Mouse (Mus musculus) heart, adult 2 months (tissue): ENCODE data around the gene Kazn. TPM values are rescaled to one million over a fixed set of nuclear protein-coding genes. Genes with fewer than 3 reads are reported as not detected.

Experiments
- DNase-seq, 2 experiments: peaks; one replicate each; pipeline ENCODE4 v3.0.0; 2021
- H3K27ac ChIP-seq: fragments of 200-600 bp; 2 replicates; pipeline ENCODE4 v1.8.1; 2022
- H3K27me3 ChIP-seq: fragments of 200-500 bp; 2 replicates; pipeline ENCODE4 v1.6.1; 2012; ENCODE audit warnings: mild to moderate bottlenecking, low read length, inconsistent platforms, mixed read lengths; ENCODE audit not compliant: control insufficient read depth, insufficient read depth
- H3K36me3 ChIP-seq: fragments of 200-500 bp; 2 replicates; pipeline ENCODE4 v1.6.1; 2012; ENCODE audit warnings: low read length, inconsistent platforms; ENCODE audit not compliant: control insufficient read depth, insufficient read depth
- H3K4me1 ChIP-seq: fragments of 200-500 bp; 2 replicates; pipeline ENCODE4 v1.6.1; 2011; ENCODE audit warnings: low read length; ENCODE audit not compliant: control insufficient read depth, insufficient read depth
- H3K4me3 ChIP-seq: fragments of 200-600 bp; 2 replicates; pipeline ENCODE4 v1.8.1; 2022
- H3K79me2 ChIP-seq: fragments of 200-500 bp; replicated peaks from 2 replicates; pipeline ENCODE4 v1.6.1; 2012; ENCODE audit warnings: mild to moderate bottlenecking, inconsistent platforms, low read length, moderate library complexity, mixed read lengths; ENCODE audit not compliant: control insufficient read depth, insufficient read depth
- H3K9ac ChIP-seq: fragments of 200-500 bp; 2 replicates; pipeline ENCODE4 v1.6.1; 2012; ENCODE audit warnings: low read depth, mild to moderate bottlenecking, control low read depth, inconsistent platforms, low read length, mixed read lengths
- CTCF ChIP-seq: fragments of 200-600 bp; IDR thresholded peaks from 2 replicates; pipeline ENCODE4 v1.8.1; 2022; ENCODE audit warnings: antibody characterized with exemption, mild to moderate bottlenecking, moderate library complexity
- EP300 ChIP-seq: fragments of 200-500 bp; IDR thresholded peaks from 2 replicates; pipeline ENCODE4 v1.6.1; 2011; ENCODE audit warnings: low read depth, low read length, control low read depth; ENCODE audit not compliant: insufficient read depth
- POLR2A ChIP-seq: fragments of 200-500 bp; IDR thresholded peaks from 2 replicates; pipeline ENCODE4 v1.6.1; 2011; ENCODE audit warnings: mild to moderate bottlenecking, low read depth, low read length, control low read depth; ENCODE audit not compliant: insufficient read depth
- WGBS: fragments of 180-500 bp; shearing (Covaris S2); methylation state at CpG from one replicate; pipeline ENCODE4 v1.1.7; 2018; 5-methylcytosine and 5-hydroxymethylcytosine counted together
- intact Hi-C: fragments of 180-260 bp; cut with DNase I; formaldehyde crosslinking; loops from one replicate; pipeline ENCODE4 v1.15.1; 2025
- polyA plus RNA-seq: library from polyadenylated mRNA; depleted of rRNA; stranded (reverse); fragments of >200 nt; gene quantifications from 2 replicates; pipeline ENCODE4 v1.2.3, GENCODE M21; 2012
- total RNA-seq, 2 experiments: library from RNA; stranded (reverse); gene quantifications; 2 replicates each; pipeline ENCODE4 v1.2.3; 2021

The Kazn gene
- total and polyA plus RNA-seq, 3 experiments: 2.4 to 5.7 (median 3.4) TPM

- H3K4me1 ChIP-seq: no peaks in the 10 kb centered on the region
- H3K79me2 ChIP-seq: no peaks in the 10 kb centered on the region
- no peak overlapping the region for H3K27ac ChIP-seq
- DNase-seq: peak; percentile 68 to 88
- intact Hi-C loops: loop anchor here (1.0 to 5.0 kb wide), 4 partner anchors 41 to 634 kb away; no protein-coding TSS in a partner anchor
- TF ChIP-seq CTCF: peak; percentile 99
- peak; percentile 55; the same call in 1 of the 2 replicates for TF ChIP-seq EP300
- no peak for TF ChIP-seq POLR2A
- no peaks in the 10 kb centered on the region for H3K27me3 ChIP-seq
- H3K4me3 ChIP-seq: no peak overlapping the region
- no peak overlapping the region for H3K9ac ChIP-seq
- 12% methylated on average over 5 of the region's 5 CpGs for WGBS
- no peaks in the 10 kb centered on the region for H3K36me3 ChIP-seq
These were observed 9.2 kb upstream of the Kazn start for GRCm38 (mm10) chr4:142248426-142248825.

GRCm38 (mm10) chr4:142246698-142247097, 7.5 kb upstream of the Kazn start:
- Histone ChIP-seq H3K9ac (no peak overlapping the region), H3K36me3 (no peaks in the 10 kb centered on the region), H3K27ac (no peak overlapping the region), H3K4me3 (no peak overlapping the region), H3K27me3 (no peaks in the 10 kb centered on the region), H3K4me1 (no peaks in the 10 kb centered on the region), H3K79me2 (no peaks in the 10 kb centered on the region)
- 45% methylated on average over 5 of the region's 5 CpGs for whole genome bisulfite sequencing
- DNase-seq: no peak
- TF ChIP-seq EP300: no peak
- TF ChIP-seq POLR2A: no peak
- TF ChIP-seq CTCF: no peak
- intact Hi-C loops: loop anchor here (5.0 kb wide), 2 partner anchors 39 to 636 kb away; no protein-coding TSS in a partner anchor

DNA sequence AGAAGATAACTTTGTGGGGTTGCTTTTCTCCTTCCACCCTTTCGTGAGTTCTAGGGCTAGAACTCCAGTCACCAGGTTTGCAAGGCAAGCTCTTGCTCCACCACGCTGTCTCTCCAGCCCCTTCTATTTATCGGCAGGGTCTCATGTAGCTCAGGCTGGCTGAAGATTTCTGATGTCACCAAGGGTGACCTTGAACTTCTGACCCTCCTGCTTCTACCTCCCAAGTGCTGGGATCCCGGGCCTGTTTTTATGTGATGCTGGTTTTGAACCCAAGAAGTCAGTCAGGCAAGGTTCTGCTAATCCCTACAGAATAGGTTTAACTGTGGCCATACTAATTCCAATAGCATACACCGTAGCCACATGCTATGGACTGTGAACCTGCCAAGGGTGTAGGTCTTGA, 5.4 kb upstream of the Kazn start:
- H3K4me1 ChIP-seq: no peaks in the 10 kb centered on the region; the same call in 1 of the 2 replicates
- no peaks in the 10 kb centered on the region for H3K36me3 ChIP-seq
- no peak for DNase-seq
- TF ChIP-seq CTCF (no peak), EP300 (no peak), POLR2A (no peak)
- no peak overlapping the region for H3K27ac ChIP-seq
- H3K79me2 ChIP-seq: no peaks in the 10 kb centered on the region
- intact Hi-C loops: loop anchor here (5.0 kb wide), 2 partner anchors 37 to 638 kb away; no protein-coding TSS in a partner anchor
- H3K27me3 ChIP-seq: no peaks in the 10 kb centered on the region
- H3K9ac ChIP-seq: no peak overlapping the region
- no peak overlapping the region for H3K4me3 ChIP-seq
- 86% methylated on average over 5 of the region's 5 CpGs for WGBS

- Histone ChIP-seq H3K9ac (no peak overlapping the region), H3K4me3 (no peak overlapping the region), H3K79me2 (no peaks in the 10 kb centered on the region), H3K27ac (no peak overlapping the region), H3K36me3 (no peaks in the 10 kb centered on the region), H3K4me1 (peaks cover 3% of the 10 kb centered on the region; the same call in 1 of the 2 replicates), H3K27me3 (no peaks in the 10 kb centered on the region)
- WGBS: 81% methylated on average over 6 of the region's 6 CpGs
- no peak for DNase-seq
- TF ChIP-seq CTCF (no peak), EP300 (no peak), POLR2A (no peak)
- intact Hi-C loops: no loop called here
These were observed 3.7 kb upstream of the Kazn start for GRCm38 (mm10) chr4:142242750-142243383.

DNA sequence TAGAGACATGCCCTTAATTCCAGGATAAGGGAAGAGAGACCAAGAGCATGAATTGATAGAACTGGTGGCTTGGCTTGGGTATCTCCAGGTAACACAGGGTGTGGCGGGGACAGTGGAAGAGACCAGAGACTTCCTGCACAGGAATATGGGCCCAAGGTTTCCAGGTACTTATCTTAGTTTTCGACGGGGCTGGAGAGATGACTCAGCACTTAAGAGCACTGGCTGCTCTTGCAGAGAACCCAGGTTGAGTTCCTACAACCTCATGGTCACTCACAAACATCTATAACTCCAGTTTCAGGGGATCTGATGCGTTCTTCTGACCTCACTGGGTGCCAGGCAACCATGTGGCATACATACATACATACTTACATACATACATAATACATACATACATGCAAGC, 3.0 kb upstream of the Kazn start:
- TF ChIP-seq POLR2A (no peak), CTCF (no peak), EP300 (no peak)
- no peaks in the 10 kb centered on the region for H3K79me2 ChIP-seq

GRCm38 (mm10) chr4:142240874-142241273, 1.7 kb upstream of the Kazn start:
- WGBS: 90% methylated on average over 5 of the region's 5 CpGs
- TF ChIP-seq EP300: no peak
- no peak for TF ChIP-seq CTCF
- no peak for TF ChIP-seq POLR2A
- Histone ChIP-seq H3K27me3 (no peaks in the 10 kb centered on the region), H3K79me2 (no peaks in the 10 kb centered on the region), H3K4me3 (no peak overlapping the region), H3K27ac (no peak overlapping the region), H3K36me3 (no peaks in the 10 kb centered on the region), H3K9ac (no peak overlapping the region), H3K4me1 (peaks cover 7% of the 10 kb centered on the region)
- intact Hi-C loops: no loop called here
- no peak for DNase-seq

More for the DNA sequence above, 3.0 kb upstream of the Kazn start:
- Histone ChIP-seq H3K4me3 (no peak overlapping the region), H3K4me1 (peaks cover 7% of the 10 kb centered on the region), H3K27me3 (no peaks in the 10 kb centered on the region), H3K27ac (no peak overlapping the region), H3K9ac (no peak overlapping the region), H3K36me3 (no peaks in the 10 kb centered on the region)
- WGBS: 60% methylated on average over 4 of the region's 4 CpGs
- no peak for DNase-seq
- intact Hi-C loops: no loop called here
